Comparison of ENCODE assay signal across 8 mouse cellular contexts in genomic region chr8:71741687-71742114, GRCm38 (mm10). TPM values are rescaled to one million over a fixed set of nuclear protein-coding genes. Genes with fewer than 3 reads are reported as not detected.
A peak's percentile ranks its signal among the peaks of the same experiment; 100 is the strongest.
DNase-seq lines count a peak whose midpoint lies in the region; ATAC-seq and TF ChIP-seq lines count a peak whose summit lies in the region.

No protein-coding gene starts in this region.

- H3K4me1 ChIP-seq in hindbrain, embryonic 12.5 days = peaks cover 6% of the 10 kb centered on the region
- no peaks in the 10 kb centered on the region; a peak in 1 of 4 replicates for H3K4me1 ChIP-seq in liver, embryonic 14.5 days (replicated peaks; ENCODE audit: control insufficient read depth in 2 of 2, insufficient read depth in 2 of 2, low read length in 1 of 2)
- H3K4me1 ChIP-seq in neural tube, embryonic 14.5 days (ENCODE audit: control insufficient read depth, insufficient read depth, low read length) = no peaks in the 10 kb centered on the region

- peak overlapping the region; percentile 42 for H3K4me2 ChIP-seq in hindbrain, embryonic 12.5 days (replicated peaks)
- peak overlapping the region; percentile 8; the same call in 1 of the 2 replicates for H3K4me2 ChIP-seq in liver, embryonic 14.5 days (ENCODE audit: low read depth)
- peak overlapping the region; percentile 42 for H3K4me2 ChIP-seq in neural tube, embryonic 14.5 days (ENCODE audit: low read depth, low read length)

- no peak for TF ChIP-seq EP300 in liver, embryonic 14.5 days (IDR thresholded peaks at IDR 0.05; ENCODE audit: low read depth)

- ATAC-seq in hindbrain, embryonic 12.5 days (ENCODE audit: low FRiP score) = peak; percentile 29; the same call in 1 of the 2 replicates
- ATAC-seq in liver, embryonic 14.5 days (ENCODE audit: insufficient read depth) = no peak
- peak; percentile 57; the same call in 1 of the 2 replicates for ATAC-seq in neural tube, embryonic 14.5 days (ENCODE audit: low read depth)
- no peak for ATAC-seq in frontal cortex, adult (ENCODE audit: low TSS enrichment)

- no peaks in the 10 kb centered on the region for H3K36me3 ChIP-seq in hindbrain, embryonic 12.5 days
- H3K36me3 ChIP-seq in liver, embryonic 14.5 days (replicated peaks; ENCODE audit: control insufficient read depth, insufficient read depth, low read depth) = no peaks in the 10 kb centered on the region
- H3K36me3 ChIP-seq in neural tube, embryonic 14.5 days (ENCODE audit: control insufficient read depth, insufficient read depth, low read length) = no peaks in the 10 kb centered on the region

- H3K4me3 ChIP-seq in hindbrain, embryonic 12.5 days = peak overlapping the region; percentile 3; the same call in 1 of the 2 replicates
- no peak overlapping the region for H3K4me3 ChIP-seq in liver, embryonic 14.5 days (ENCODE audit: insufficient read depth in 1 of 2, low read depth in 2 of 2, low read length in 2 of 2)
- peak overlapping the region; percentile 17; the same call in 1 of the 2 replicates for H3K4me3 ChIP-seq in neural tube, embryonic 14.5 days (ENCODE audit: low read depth, low read length)

- no peak overlapping the region for H3K27ac ChIP-seq in hindbrain, embryonic 12.5 days
- H3K27ac ChIP-seq in liver, embryonic 14.5 days = no peak overlapping the region
- no peak overlapping the region for H3K27ac ChIP-seq in neural tube, embryonic 14.5 days (ENCODE audit: low read depth, low read length)

- H3K27me3 ChIP-seq in hindbrain, embryonic 12.5 days = peaks cover 11% of the 10 kb centered on the region
- no peaks in the 10 kb centered on the region for H3K27me3 ChIP-seq in liver, embryonic 14.5 days (ENCODE audit: control insufficient read depth, insufficient read depth, low read length)
- H3K27me3 ChIP-seq in neural tube, embryonic 14.5 days (ENCODE audit: control insufficient read depth, insufficient read depth, low read length) = no peaks in the 10 kb centered on the region

- no peak overlapping the region for H3K9ac ChIP-seq in hindbrain, embryonic 12.5 days
- no peak overlapping the region for H3K9ac ChIP-seq in liver, embryonic 14.5 days (replicated peaks)
- no peak overlapping the region for H3K9ac ChIP-seq in neural tube, embryonic 14.5 days (replicated peaks; ENCODE audit: low read depth, low read length)

- TF ChIP-seq CTCF in liver, embryonic 14.5 days (IDR thresholded peaks at IDR 0.05; ENCODE audit: low read depth) = no peak

- H3K9me3 ChIP-seq in hindbrain, embryonic 12.5 days (replicated peaks) = no peaks in the 10 kb centered on the region
- H3K9me3 ChIP-seq in liver, embryonic 14.5 days (ENCODE audit: control insufficient read depth, low read length) = no peaks in the 10 kb centered on the region
- H3K9me3 ChIP-seq in neural tube, embryonic 14.5 days (ENCODE audit: control insufficient read depth, low read length) = no peaks in the 10 kb centered on the region

- peak; percentile 44 for DNase-seq in thymus, postnatal 4 days
- DNase-seq in thymus, postnatal 25 days = no peak
- DNase-seq in liver, embryonic 14.5 days (ENCODE audit: low read depth in 3 of 3, low spot score in 3 of 3) = no peak
- no peak for DNase-seq in left cerebral cortex, adult 18-20 months (ENCODE audit: low spot score in 2 of 2)
- no peak for DNase-seq in adrenal gland, postnatal 25 days

- WGBS in hindbrain, embryonic 12.5 days = 4% methylated on average over 19 of the region's 19 CpGs
- WGBS in liver, embryonic 14.5 days (ENCODE audit: insufficient replicate concordance) = 7% methylated on average over 19 of the region's 19 CpGs
- WGBS in neural tube, embryonic 14.5 days = 4% methylated on average over 19 of the region's 19 CpGs

RNA-seq across cellular contexts. Expression of gene Fcho1, which starts 16.2 kb away (rescaled TPM):
- 38.4 and 39.4 TPM in 2 replicates for polyA plus RNA-seq in hindbrain, embryonic 12.5 days (2016; fragmentation: Nextera tagmentation; extraction: Ambion mirVana)
- 24.1 and 24.6 TPM in 2 replicates for polyA plus RNA-seq in liver, embryonic 14.5 days (2012; rRNA removed)
- polyA plus RNA-seq in liver, embryonic 14.5 days (2014; fragmentation: Nextera tagmentation; extraction: Ambion mirVana) = 14.7 and 18.6 TPM in 2 replicates
- polyA plus RNA-seq in neural tube, embryonic 14.5 days (2014; fragmentation: Nextera tagmentation; extraction: Ambion mirVana) = 49.1 and 62.7 TPM in 2 replicates
- 100 to 1,000 TPM; 155 to 167 TPM for total RNA-seq in left cerebral cortex, adult 18-20 months (2021)
- total RNA-seq in adrenal gland, postnatal 25 days (2021) = 2.2 and 2.6 TPM in 2 replicates

RNA-seq across cellular contexts. Expression of gene B3gnt3, which starts 40.1 kb away (rescaled TPM):
- polyA plus RNA-seq in hindbrain, embryonic 12.5 days (2016; fragmentation: Nextera tagmentation; extraction: Ambion mirVana) = 0.59 and 0.86 TPM in 2 replicates
- 2.2 and 2.5 TPM in 2 replicates for polyA plus RNA-seq in liver, embryonic 14.5 days (2012; rRNA removed)
- polyA plus RNA-seq in liver, embryonic 14.5 days (2014; fragmentation: Nextera tagmentation; extraction: Ambion mirVana) = 1.8 and 2.0 TPM in 2 replicates
- 0.11 and 0.53 TPM in 2 replicates for polyA plus RNA-seq in neural tube, embryonic 14.5 days (2014; fragmentation: Nextera tagmentation; extraction: Ambion mirVana)
- total RNA-seq in left cerebral cortex, adult 18-20 months (2021) = 1 to 10 TPM in 1 of 2 experiments, under 1 TPM in 1; 0.82 to 1.1 TPM
- total RNA-seq in adrenal gland, postnatal 25 days (2021) = 3.7 and 4.8 TPM in 2 replicates

RNA-seq across cellular contexts. Expression of gene Insl3, which starts 52.7 kb away (rescaled TPM):
- 0.69 TPM in 1 of 2 replicates, not detected in the other for polyA plus RNA-seq in hindbrain, embryonic 12.5 days (2016; fragmentation: Nextera tagmentation; extraction: Ambion mirVana)
- 0.48 and 0.73 TPM in 2 replicates for polyA plus RNA-seq in liver, embryonic 14.5 days (2012; rRNA removed)
- polyA plus RNA-seq in liver, embryonic 14.5 days (2014; fragmentation: Nextera tagmentation; extraction: Ambion mirVana) = 1.2 and 1.5 TPM in 2 replicates
- polyA plus RNA-seq in neural tube, embryonic 14.5 days (2014; fragmentation: Nextera tagmentation; extraction: Ambion mirVana) = 0.55 and 1.0 TPM in 2 replicates
- under 1 TPM in 1 of 2 experiments, not detected in 1; 0.63 TPM for total RNA-seq in left cerebral cortex, adult 18-20 months (2021)
- total RNA-seq in adrenal gland, postnatal 25 days (2021) = 6.1 and 7.8 TPM in 2 replicates

Comparison
In these comparisons a context has a peak if more than half of its experiments do, and no peak if none do; other contexts are left out.
1. ATAC-seq: peak in hindbrain, embryonic 12.5 days (single experiment) and neural tube, embryonic 14.5 days (single experiment); none in liver, embryonic 14.5 days (single experiment) and frontal cortex, adult (single experiment).
2. H3K4me3 ChIP-seq: peak in hindbrain, embryonic 12.5 days (single experiment) and neural tube, embryonic 14.5 days (single experiment); none in liver, embryonic 14.5 days (0 of 2).
3. Peak in every context shown above with its lines, with median percentiles within 50 percentile points of each other: H3K4me2 ChIP-seq.